Mouse (Mus musculus) megakaryocyte, embryonic 14.5 days (primary cell): ENCODE results near the gene Lce3f. TPM values are rescaled to one million over a fixed set of nuclear protein-coding genes. Genes with fewer than 3 reads are reported as not detected.
A peak's percentile ranks its signal among the peaks of the same experiment; 100 is the strongest.

ENCODE experiments used
- H3K27me3 ChIP-seq: replicated peaks from 2 replicates; pipeline ENCODE3; 2012; ENCODE audit warnings: inconsistent platforms
- H3K36me3 ChIP-seq: replicated peaks from 2 replicates; pipeline ENCODE3; 2012; ENCODE audit warnings: low read length, inconsistent platforms, mixed read lengths
- H3K4me1 ChIP-seq: 2 replicates; pipeline ENCODE4 v1.6.1; 2012; ENCODE audit warnings: inconsistent platforms
- H3K4me3 ChIP-seq: replicated peaks from 2 replicates; pipeline ENCODE3; 2012; ENCODE audit warnings: moderate library complexity, mild to moderate bottlenecking, inconsistent platforms
- H3K9me3 ChIP-seq: 2 replicates; pipeline ENCODE4 v1.6.1; 2012; ENCODE audit warnings: inconsistent platforms
- FLI1 ChIP-seq: IDR thresholded peaks from 2 replicates; pipeline ENCODE4 v1.6.1; 2012; ENCODE audit warnings: low read length, inconsistent platforms, mixed read lengths
- GATA1 ChIP-seq: IDR thresholded peaks from 3 replicates; pipeline ENCODE4 v1.6.1; 2012; ENCODE audit warnings: mixed read lengths, low read length, inconsistent platforms, borderline replicate concordance
- polyA plus RNA-seq: library from polyadenylated mRNA; stranded (reverse); fragments of >175 nt; gene quantifications from 2 replicates; pipeline ENCODE4 v1.2.3, GENCODE M21; 2012; ENCODE audit warnings: low replicate concordance; ENCODE audit not compliant: insufficient read depth

Lce3f gene
- polyA plus RNA-seq = not detected in 2 replicates

DNA sequence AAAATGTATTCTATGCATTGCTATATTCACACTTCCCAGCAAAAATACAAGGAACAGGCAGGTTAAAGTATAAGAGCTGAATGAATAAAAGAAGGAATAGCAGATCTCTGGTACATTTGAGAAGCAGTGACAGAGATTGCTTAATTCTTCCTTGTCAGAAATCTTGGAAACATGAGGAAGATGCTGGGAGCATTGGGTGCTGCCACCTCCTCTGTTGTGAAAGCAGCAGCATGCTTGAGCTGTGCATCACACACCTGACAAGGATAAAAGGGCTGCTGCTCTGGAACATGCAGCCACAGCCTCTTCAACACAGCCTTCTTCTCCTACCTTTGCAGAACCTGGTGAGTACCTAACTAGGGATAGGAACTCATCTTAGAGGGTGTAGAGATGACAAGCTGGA, at the start of gene Lce3f:
TSS of gene Lce3f (plus strand) at position 301 of the 400 bp plus-strand sequence.
- H3K4me3 ChIP-seq = no peak within 1 kb of the TSS
- TF ChIP-seq GATA1 = no peak
- no peak for TF ChIP-seq FLI1
- no peaks in the 10 kb centered on the region for H3K36me3 ChIP-seq

DNA sequence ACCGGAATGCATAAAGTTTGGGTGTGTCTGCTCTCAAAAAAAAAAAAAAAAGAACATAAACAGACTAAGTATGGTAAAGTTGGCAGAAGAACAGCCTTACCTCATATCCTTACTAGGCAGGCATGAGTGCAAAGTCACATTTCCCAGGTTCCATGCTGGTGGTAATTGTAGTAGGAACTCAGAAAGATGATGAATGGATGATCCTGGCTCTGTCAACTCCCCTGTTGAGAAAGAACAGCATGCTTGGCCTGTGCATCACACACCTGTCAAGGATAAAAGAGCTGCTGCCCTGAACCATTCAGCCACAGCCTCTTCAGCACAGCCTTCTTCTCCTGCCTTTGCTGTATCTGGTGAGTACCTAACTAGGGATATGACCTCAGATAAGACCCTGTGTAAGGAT, 47.8 kb upstream of the Lce3f start, which contains the start of gene Lce3c:
TSS of gene Lce3c (plus strand) at position 301 of the 400 bp plus-strand sequence.
- no peaks in the 10 kb centered on the region for H3K36me3 ChIP-seq
- H3K27me3 ChIP-seq = no peaks in the 10 kb centered on the region
- no peaks in the 10 kb centered on the region for H3K4me1 ChIP-seq
- TF ChIP-seq GATA1 (no peak), FLI1 (no peak)
- no peaks in the 10 kb centered on the region for H3K9me3 ChIP-seq
- H3K4me3 ChIP-seq = no peak within 1 kb of the TSS

More for the DNA sequence above, at the start of gene Lce3f:
- Histone ChIP-seq H3K27me3 (no peaks in the 10 kb centered on the region), H3K4me1 (no peaks in the 10 kb centered on the region), H3K9me3 (no peaks in the 10 kb centered on the region)

DNA sequence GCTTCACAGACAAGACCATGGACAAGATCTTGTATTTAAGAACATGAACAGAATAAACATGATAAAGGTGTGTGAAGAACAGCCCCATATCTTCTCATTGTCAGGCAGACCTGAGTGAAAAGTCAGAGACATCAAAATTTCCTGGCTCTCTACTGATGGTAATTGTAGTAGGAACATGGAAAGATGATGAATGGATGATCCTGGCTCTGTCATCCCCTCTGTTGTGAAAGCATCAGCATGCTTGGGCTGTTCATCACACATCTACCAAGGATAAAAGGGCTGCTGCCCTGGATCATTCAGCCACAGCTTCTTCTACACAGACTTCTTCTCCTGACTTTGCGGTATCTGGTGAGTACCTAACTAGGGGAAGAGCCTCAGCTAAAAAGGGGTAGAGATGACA, 34.9 kb upstream of the Lce3f start, which contains the start of gene Lce3d:
TSS of gene Lce3d (plus strand) at position 301 of the 400 bp plus-strand sequence.
- Histone ChIP-seq H3K9me3 (no peaks in the 10 kb centered on the region), H3K4me1 (no peaks in the 10 kb centered on the region), H3K4me3 (no peak within 1 kb of the TSS), H3K36me3 (no peaks in the 10 kb centered on the region), H3K27me3 (no peaks in the 10 kb centered on the region)
- TF ChIP-seq FLI1 (no peak), GATA1 (no peak)

DNA sequence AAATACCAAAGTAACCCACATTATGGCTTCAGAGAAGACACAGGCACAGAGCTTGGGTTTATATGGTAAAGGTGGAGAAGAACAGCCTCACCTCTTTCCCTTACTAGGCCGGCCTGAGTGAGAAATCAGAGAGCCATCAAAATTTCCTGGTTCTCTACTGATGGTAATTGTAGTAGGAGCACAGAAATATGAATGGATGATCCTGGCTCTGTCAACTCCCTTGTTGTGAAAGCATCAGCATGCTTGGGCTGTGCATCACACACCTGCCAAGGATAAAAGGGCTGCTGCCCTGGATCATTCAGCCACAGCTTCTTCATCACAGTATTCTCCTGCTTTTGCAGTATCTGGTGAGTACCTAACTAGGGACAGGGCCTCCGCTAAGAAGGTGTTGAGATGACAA, 25.3 kb upstream of the Lce3f start, which contains the start of gene Lce3e:
TSS of gene Lce3e (plus strand) at position 301 of the 400 bp plus-strand sequence.
- no peak for TF ChIP-seq FLI1
- no peak for TF ChIP-seq GATA1
- Histone ChIP-seq H3K27me3 (no peaks in the 10 kb centered on the region), H3K9me3 (no peaks in the 10 kb centered on the region)

DNA sequence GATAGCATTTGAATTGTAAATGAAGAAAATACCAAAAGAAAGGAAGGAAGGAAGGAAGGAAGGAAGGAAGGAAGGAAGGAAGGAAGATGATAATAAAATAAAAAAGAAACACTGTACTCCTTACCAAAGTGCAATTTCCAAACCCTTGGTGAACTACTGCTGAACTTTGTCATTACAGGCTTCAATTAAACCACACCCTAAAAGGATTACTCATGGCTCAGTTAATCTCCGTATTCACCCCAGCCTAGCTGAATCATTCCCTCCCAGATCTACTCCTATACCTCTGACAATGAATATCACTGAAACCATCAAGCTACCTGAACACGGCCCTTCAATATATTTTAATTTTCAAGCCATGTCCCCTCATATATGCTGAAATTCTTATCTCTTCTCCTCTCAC, 13.5 kb upstream of the Lce3f start:
- Histone ChIP-seq H3K9me3 (no peaks in the 10 kb centered on the region), H3K4me1 (no peaks in the 10 kb centered on the region), H3K36me3 (no peaks in the 10 kb centered on the region), H3K27me3 (no peaks in the 10 kb centered on the region), H3K4me3 (no peak overlapping the region)
- TF ChIP-seq FLI1 (no peak), GATA1 (no peak)

More for the DNA sequence above, 25.3 kb upstream of the Lce3f start, which contains the start of gene Lce3e:
- Histone ChIP-seq H3K4me3 (no peak within 1 kb of the TSS), H3K4me1 (no peaks in the 10 kb centered on the region), H3K36me3 (no peaks in the 10 kb centered on the region)

DNA sequence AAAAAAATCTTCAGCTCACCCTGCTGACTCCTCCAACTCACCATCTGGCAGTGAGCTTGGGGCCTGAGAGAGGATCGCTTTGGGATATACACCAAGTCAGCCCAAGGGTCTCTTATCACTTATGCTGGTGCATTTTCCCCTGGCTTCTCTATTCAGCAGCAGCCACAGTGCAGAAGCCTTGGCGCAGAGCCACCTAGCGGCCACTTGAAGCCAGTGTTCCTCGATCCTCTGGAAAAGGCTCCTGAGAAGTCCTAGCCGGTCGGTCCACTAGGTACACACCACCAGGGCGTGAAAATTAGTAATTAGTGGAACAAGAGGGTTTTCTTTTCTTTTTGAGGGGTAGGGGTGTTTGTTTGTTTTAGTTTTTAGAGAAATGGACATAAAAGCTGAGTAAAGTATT, 6.7 kb downstream of the Lce3f start:
- Histone ChIP-seq H3K9me3 (no peaks in the 10 kb centered on the region), H3K4me1 (no peaks in the 10 kb centered on the region), H3K4me3 (no peak overlapping the region), H3K27me3 (no peaks in the 10 kb centered on the region), H3K36me3 (no peaks in the 10 kb centered on the region)
- TF ChIP-seq GATA1 (no peak), FLI1 (no peak)

DNA sequence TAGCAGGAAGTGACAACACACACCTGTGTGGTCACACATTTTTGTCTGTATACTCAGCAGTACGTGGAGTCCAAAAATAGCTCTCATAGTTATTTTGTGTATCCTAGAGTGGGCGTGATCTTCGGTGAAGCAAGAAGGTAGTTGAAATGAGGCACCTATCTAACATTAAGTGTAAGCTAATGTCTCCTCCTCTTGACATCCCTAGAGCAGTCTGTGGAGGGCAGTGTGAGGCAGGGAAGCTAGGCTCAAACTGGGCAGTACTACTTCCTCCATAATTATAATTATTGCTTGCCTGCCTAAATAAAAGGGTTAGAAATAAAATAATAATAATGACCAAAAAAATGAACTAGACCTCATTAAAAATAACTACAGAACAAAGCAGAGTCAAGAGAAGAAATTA, 8.6 kb downstream of the Lce3f start:
- no peaks in the 10 kb centered on the region for H3K27me3 ChIP-seq
- no peaks in the 10 kb centered on the region for H3K4me1 ChIP-seq
- no peaks in the 10 kb centered on the region for H3K9me3 ChIP-seq
- H3K36me3 ChIP-seq = no peaks in the 10 kb centered on the region
- TF ChIP-seq GATA1 (no peak), FLI1 (no peak)
- no peak overlapping the region for H3K4me3 ChIP-seq

DNA sequence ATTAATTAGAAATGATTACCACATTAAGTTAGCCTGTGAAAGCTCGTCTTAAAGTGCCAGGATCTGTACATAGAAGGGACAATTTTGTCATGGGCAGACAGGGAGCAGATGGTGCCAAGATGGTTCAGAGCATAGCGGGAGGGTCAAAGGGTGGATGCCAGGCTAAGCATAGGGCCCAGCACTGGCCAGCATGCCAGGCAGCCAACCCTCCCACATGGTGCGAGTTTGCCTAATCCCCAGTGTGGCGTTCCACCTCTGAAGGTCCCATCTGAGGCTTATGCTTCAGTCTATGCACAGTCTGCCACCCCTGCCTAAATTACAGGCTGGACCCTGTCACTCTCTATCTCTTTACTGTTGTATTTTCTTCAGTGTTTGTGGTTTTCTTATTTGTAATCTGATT, 10.8 kb downstream of the Lce3f start:
- H3K36me3 ChIP-seq = no peaks in the 10 kb centered on the region
- TF ChIP-seq FLI1 = no peak
- TF ChIP-seq GATA1 = no peak
- peak overlapping the region; percentile 19 for H3K4me3 ChIP-seq
- H3K27me3 ChIP-seq = no peaks in the 10 kb centered on the region
- no peaks in the 10 kb centered on the region for H3K4me1 ChIP-seq
- no peaks in the 10 kb centered on the region for H3K9me3 ChIP-seq

DNA sequence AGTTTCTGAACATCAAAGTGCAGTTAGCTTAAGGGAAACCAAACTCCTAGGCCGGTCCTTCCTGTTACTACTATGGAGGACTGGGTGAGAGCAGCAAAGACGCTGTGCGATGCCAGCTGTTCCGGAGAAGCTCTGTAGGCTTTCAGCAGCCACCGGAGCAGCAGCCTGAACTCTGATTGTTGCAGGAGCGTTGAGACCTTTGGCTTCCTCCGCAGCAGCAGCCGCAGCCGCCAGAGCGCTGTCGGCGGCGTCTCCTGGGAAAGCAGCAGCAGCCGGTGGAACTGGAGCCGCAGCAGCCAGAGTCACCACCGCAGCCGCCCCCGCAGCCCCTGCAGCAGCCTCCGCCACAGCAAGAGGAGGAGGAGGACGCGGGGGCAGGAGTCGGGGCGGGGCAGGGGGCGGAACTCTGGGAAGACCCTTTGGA, 22.4 kb downstream of the Lce3f start:
- no peaks in the 10 kb centered on the region for H3K9me3 ChIP-seq
- H3K36me3 ChIP-seq = no peaks in the 10 kb centered on the region
- peaks cover 4% of the 10 kb centered on the region for H3K4me1 ChIP-seq
- H3K4me3 ChIP-seq = peak overlapping the region; percentile 60
- H3K27me3 ChIP-seq = peaks cover 15% of the 10 kb centered on the region
- no peak for TF ChIP-seq GATA1
- TF ChIP-seq FLI1 = no peak

DNA sequence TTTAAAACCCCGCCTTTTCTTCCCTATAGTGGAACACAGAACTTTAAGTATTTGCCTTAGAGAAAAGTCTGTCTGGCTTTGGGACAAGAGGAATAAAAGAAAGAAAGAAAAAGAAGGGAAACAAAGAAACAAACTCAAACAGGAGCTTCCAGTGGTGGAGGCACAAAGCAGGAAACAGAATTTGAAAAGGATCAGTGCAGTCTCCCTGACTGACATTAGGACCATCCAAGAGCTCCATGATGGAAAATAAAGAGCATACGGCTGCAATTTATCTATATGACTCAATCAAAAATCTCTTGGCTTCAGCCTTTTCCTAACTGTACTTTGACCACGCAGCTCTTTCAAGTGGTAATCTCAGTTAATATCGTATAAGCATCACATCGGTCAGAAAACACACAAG, 22.8 kb downstream of the Lce3f start:
- no peaks in the 10 kb centered on the region for H3K9me3 ChIP-seq
- peaks cover 15% of the 10 kb centered on the region for H3K27me3 ChIP-seq
- H3K36me3 ChIP-seq = no peaks in the 10 kb centered on the region
- H3K4me1 ChIP-seq = peaks cover 4% of the 10 kb centered on the region
- TF ChIP-seq FLI1 (no peak), GATA1 (no peak)
- H3K4me3 ChIP-seq = no peak overlapping the region

DNA sequence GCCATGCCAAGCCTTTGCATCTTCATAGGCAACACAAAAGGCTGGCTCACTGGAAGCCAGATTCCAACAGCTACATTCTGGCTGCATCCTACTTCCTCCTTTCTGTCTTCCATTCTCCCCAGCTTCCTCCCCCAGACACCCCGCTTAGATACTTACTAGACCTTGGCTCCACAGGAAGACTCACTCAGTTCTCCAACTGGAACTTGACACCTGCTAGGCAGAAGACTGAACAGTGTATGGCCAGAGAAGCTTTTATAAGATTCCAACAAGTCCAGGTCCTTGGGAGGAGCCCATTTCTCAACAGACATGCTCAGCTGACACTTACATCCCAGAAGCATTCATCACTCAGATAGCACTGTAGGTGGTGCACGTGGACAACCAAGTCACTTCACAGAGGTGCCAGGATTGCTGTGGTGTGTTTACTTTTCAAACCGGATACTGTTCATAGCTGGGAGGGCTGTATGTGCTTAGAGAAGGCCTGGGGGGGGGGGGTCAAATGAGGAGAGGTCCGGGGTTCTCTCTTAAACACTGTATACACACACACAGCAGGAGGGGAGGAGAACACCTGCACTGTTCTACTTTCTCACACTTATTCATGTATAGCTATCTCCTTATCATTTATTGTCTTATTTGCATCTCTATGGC, 23.6 kb downstream of the Lce3f start, which contains the start of gene Crct1:
TSS of gene Crct1 (minus strand) at position 228 of the 645 bp plus-strand sequence.
- TF ChIP-seq FLI1 = no peak
- no peak for TF ChIP-seq GATA1
- peaks cover 4% of the 10 kb centered on the region for H3K4me1 ChIP-seq
- peaks cover 15% of the 10 kb centered on the region for H3K27me3 ChIP-seq
- no peaks in the 10 kb centered on the region for H3K9me3 ChIP-seq
- H3K4me3 ChIP-seq = peak within 1 kb of the TSS; percentile 60
- H3K36me3 ChIP-seq = no peaks in the 10 kb centered on the region
